Mouse (Mus musculus) ES-E14 (cell line): ENCODE measurements around the gene Klhl22.

Experiments
- CHD2 ChIP-seq: IDR thresholded peaks from 2 replicates; pipeline ENCODE4 v1.6.1; 2014; ENCODE audit warnings: mild to moderate bottlenecking, low read depth, low read length, inconsistent platforms
- HCFC1 ChIP-seq: IDR thresholded peaks from 2 replicates; pipeline ENCODE4 v1.6.1; 2012; ENCODE audit warnings: low read length, inconsistent platforms, borderline replicate concordance; ENCODE audit not compliant: insufficient read depth
- MAFK ChIP-seq: IDR thresholded peaks from 2 replicates; pipeline ENCODE4 v1.6.1; 2014; ENCODE audit warnings: mild to moderate bottlenecking, low read depth, low read length, inconsistent platforms; ENCODE audit not compliant: insufficient read depth
- ZC3H11A ChIP-seq: IDR thresholded peaks from 2 replicates; pipeline ENCODE4 v1.6.1; 2012; ENCODE audit warnings: low read depth, mild to moderate bottlenecking, inconsistent platforms, low read length, borderline replicate concordance

- no peak for TF ChIP-seq CHD2
- no peak for TF ChIP-seq ZC3H11A
- TF ChIP-seq MAFK: no peak
- TF ChIP-seq HCFC1: no peak
These were observed 19.3 kb upstream of the Klhl22 start for GRCm38 (mm10) chr16:17740080-17740479.
